Mouse (Mus musculus): ENCODE data around the gene Svep1.

DNA sequence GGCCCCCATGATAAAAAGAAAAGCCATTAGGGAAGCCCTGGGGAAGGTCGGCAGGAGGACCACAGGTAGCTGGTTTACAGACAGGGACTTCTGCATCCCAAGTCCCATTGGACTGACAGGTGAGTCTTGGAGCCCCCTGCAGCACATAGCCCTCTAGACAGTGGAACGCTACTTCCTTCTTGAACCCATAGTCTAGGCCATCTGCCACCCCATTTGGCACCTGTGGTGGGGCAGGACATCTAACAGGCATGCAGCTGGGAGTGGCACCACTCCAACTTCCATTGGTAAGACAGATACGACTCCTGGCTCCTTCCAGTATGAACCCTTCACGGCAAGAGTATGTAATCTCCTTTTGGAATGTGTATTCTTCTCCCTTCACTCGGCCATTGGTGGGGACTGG is 137.8 kb downstream of the Svep1 start:
- TF ChIP-seq CTCF (IDR thresholded peaks at IDR 0.05; ENCODE audit: insufficient read depth, low read length) (no peak), POLR2A (IDR thresholded peaks at IDR 0.05; ENCODE audit: borderline replicate concordance, extremely low read depth, low read depth, low read length) (no peak)
